Mouse (Mus musculus) left cerebral cortex, adult 9 months (tissue): ENCODE data around the gene Rccd1.

Experiments
- DNase-seq, 2 experiments: peaks; one replicate each; pipeline ENCODE4 v3.0.0; 2022; ENCODE audit warnings: low spot score in 2 of 2

Gene Rccd1

GRCm38 (mm10) chr7:80324043-80324815 lies at the start of gene Rccd1:
Rccd1 (minus strand) TSS chr7:80324454.
- DNase-seq, result peak; percentile 94 to 96

DNA sequence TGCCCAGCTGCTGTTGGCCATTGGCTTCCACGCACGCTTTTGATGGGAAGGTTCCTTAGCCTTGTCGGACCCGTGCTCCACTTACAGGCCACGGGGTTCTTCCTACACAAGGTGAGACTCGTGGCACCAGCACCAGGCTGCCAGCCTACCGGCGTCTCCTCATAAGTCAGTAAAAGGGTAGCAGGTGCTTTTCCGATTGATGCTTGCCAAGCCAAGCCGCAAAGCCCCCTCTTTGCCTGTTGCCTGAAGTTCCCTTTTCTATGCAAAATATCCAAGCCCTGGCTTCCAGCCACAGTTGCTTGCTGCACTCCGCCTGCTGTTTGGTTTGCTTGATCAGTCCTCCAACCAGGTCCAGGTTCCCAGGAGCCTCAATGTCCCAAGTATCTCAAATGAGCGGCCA lies 49.6 kb upstream of the Rccd1 start:
- no peak for DNase-seq

- no peak for DNase-seq
These were observed 49.1 kb upstream of the Rccd1 start for GRCm38 (mm10) chr7:80373352-80373751.

- no peak for DNase-seq
These were observed 48.4 kb upstream of the Rccd1 start for GRCm38 (mm10) chr7:80372667-80373066.

DNA sequence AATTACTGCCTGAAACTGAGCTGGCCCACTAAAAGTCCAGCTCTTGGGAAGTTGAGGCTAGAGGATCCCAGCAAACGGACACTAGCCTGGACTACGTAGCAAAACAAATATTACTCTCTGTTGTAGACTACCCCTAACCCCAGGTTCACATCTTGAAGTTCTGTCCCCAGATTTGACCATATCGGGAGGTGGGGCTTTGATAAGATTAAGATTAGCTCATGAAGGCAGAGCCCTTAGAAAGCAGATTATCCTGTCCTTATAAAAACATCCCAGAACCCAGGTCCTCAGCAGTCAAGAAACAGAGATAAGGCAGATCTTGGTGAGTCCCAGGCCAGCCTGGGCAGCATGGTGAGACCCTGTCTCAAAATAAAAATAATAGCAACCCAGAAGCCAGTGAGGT lies 47.9 kb upstream of the Rccd1 start:
- no peak for DNase-seq

- DNase-seq, result peak in 1 of 2 experiments; percentile 67
These were observed 46.9 kb upstream of the Rccd1 start, which contains the start of gene Man2a2 for GRCm38 (mm10) chr7:80371041-80371751. Man2a2 (minus strand) TSS chr7:80371375.

DNA sequence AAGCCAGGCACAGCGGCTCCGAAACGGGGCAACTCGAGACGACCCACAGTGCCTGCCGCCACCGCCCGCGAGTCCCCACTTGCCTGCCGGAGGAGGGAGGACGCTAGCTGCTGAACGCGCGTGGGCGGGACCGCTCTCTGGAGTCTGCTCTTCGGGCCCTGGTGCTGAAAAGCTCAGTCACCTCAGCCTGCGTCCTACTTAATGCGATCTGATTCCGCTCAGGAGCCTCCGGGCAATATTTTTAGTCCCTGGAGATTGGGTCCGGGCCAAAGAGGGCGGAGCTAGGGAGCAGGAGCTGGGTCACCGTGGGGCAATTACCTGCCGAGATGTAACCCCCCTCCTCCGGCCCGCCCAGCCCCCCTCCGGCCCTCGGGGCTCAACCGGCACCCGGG lies 46.4 kb upstream of the Rccd1 start:
- DNase-seq, result peak; percentile 67 to 83

GRCm38 (mm10) chr7:80369967-80370431 lies 45.7 kb upstream of the Rccd1 start:
- DNase-seq, result no peak

DNA sequence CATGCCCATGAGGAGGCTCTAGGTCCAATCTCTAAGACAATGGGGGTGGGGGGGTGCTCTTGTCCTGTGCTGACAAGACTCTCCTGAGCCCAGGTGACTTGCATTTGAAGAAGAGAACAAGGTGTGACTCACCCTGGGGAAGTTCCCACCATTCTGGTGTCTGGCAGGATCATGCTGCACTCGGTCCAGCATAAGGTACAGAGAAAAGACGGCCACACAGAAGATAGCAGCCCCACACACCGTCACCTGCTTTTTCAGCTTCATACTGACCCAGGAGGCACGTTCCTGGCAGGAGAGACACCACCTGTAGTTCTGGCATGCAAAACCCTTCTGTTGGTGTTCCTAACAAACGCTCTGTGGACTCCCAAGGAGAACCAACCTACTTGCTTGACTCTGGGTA lies 45.2 kb upstream of the Rccd1 start:
- DNase-seq, result no peak

- DNase-seq, result no peak
These were observed 44.6 kb upstream of the Rccd1 start for GRCm38 (mm10) chr7:80368635-80369421.

- no peak for DNase-seq
These were observed 43.8 kb upstream of the Rccd1 start for GRCm38 (mm10) chr7:80368009-80368408.

GRCm38 (mm10) chr7:80367232-80367631 lies 43.0 kb upstream of the Rccd1 start:
- DNase-seq, result no peak

- DNase-seq, result no peak
These were observed 41.5 kb upstream of the Rccd1 start for GRCm38 (mm10) chr7:80365759-80366158.

GRCm38 (mm10) chr7:80360435-80360834 lies 36.2 kb upstream of the Rccd1 start:
- no peak for DNase-seq

DNA sequence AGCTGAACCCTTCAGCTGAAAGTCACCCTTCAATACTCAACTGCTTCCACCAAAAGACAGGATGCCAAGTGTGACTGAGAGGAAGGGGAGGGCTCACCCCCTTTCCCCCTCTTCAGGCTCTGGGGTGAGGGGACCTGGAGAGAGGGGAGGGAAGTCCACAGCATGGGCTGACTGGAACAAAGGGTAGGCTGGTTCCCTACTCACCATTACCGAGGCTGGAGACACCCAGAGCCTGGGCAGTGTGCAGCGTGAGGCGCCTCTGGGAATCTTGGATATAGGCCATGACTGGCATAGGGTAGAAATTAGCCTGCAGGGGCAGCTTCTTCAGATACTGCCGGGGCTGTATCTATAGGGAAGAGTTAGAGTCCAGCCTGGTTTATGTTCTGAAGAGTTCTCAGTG lies 33.8 kb upstream of the Rccd1 start:
- DNase-seq, result no peak

DNA sequence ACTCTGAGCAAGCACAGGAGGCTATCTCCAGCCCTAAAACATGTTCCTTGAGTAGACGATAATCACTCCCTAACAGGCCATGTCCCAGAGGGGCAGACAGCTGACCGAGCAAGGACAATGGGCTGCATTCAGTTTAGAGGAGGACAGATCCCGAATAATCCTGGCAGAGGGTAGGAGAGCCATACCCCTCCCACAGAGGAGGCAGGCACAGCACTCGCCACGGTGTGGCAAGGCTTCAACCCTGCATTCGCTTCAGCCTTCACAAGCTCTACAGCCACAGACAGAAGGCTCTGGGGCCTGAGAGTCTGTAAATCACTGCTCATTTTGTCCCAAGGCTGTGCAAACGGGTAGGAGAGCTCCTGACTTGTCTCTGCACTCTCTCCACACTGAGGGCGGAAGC lies 32.9 kb upstream of the Rccd1 start:
- DNase-seq, result peak in 1 of 2 experiments; percentile 61

DNA sequence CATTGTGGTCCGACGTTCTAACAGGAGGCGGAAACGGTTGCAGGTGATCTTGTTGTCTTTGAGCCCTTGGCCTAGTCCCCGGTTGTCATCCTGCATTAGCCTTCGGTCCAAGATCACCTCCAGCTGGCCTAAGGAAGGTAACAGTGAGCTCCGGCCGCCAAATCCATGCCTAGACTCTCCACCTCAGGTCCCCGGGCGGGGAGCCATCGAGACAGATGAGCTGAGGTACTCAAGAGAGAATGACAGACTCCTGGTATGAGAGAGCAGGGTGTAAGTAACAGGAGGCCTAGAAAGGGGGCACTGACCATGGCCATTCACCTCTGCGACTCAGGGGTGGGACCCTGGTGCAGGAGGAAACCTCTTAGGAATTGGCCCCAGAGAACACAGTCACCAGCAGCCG lies 32.1 kb upstream of the Rccd1 start:
- no peak for DNase-seq

GRCm38 (mm10) chr7:80352920-80353319 lies 28.7 kb upstream of the Rccd1 start:
- DNase-seq, result no peak

DNA sequence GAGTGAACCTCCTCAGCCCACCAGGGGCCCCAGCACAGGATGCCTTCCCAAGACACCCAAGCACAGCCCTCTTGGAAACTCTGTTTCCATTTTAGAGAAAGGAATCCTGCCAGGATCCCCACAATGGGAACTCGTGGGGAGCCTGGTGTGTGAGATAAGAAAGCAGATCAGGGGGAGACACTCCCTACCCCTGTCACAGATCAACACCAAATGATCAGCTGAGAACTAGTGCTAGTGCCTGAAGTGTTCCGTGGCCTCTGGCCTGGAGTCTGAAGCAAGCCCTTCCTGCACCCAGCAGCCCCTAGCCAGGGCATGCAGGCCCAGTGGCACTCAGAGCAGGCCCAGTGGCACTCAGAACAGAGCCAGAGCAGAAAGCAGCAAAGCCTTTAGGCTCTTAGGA lies 26.6 kb upstream of the Rccd1 start:
- no peak for DNase-seq

GRCm38 (mm10) chr7:80347670-80348586 lies 23.7 kb upstream of the Rccd1 start:
- no peak for DNase-seq

GRCm38 (mm10) chr7:80346830-80347229 lies 22.6 kb upstream of the Rccd1 start:
- no peak for DNase-seq
